ENCODE assay signal across 8 mouse cellular contexts in genomic region chr5:112277906-112278470, GRCm38 (mm10). TPM values are rescaled to one million over a fixed set of nuclear protein-coding genes. Genes with fewer than 3 reads are reported as not detected.
DNase-seq lines count a peak whose midpoint lies in the region; ATAC-seq and TF ChIP-seq lines count a peak whose summit lies in the region.

No protein-coding gene starts in this region.

- no peak for TF ChIP-seq EP300 in MEL (IDR thresholded peaks at IDR 0.05; ENCODE audit: low read depth in 1 of 2, low read length in 2 of 2)

- H3K27ac ChIP-seq in heart, embryonic 15.5 days = no peak overlapping the region
- no peak overlapping the region for H3K27ac ChIP-seq in MEL (ENCODE audit: control insufficient read depth, low read depth, low read length)
- H3K27ac ChIP-seq in forebrain, embryonic 14.5 days (ENCODE audit: low read depth, low read length) = no peak overlapping the region
- peak overlapping the region; percentile 84; the same call in 1 of the 2 replicates for H3K27ac ChIP-seq in liver, embryonic 15.5 days (replicated peaks)

- peak overlapping the region; percentile 77 for H3K4me2 ChIP-seq in heart, embryonic 15.5 days
- peak overlapping the region; percentile 89 for H3K4me2 ChIP-seq in forebrain, embryonic 14.5 days (ENCODE audit: low read length)
- H3K4me2 ChIP-seq in liver, embryonic 15.5 days = peak overlapping the region; percentile 94

- 79% methylated on average over 11 of the region's 11 CpGs for WGBS in heart, embryonic 15.5 days
- 90% methylated on average over 11 of the region's 11 CpGs for WGBS in forebrain, embryonic 14.5 days
- 52% methylated on average over 11 of the region's 11 CpGs for WGBS in liver, embryonic 15.5 days (ENCODE audit: insufficient replicate concordance)

- no peak for ATAC-seq in heart, embryonic 15.5 days (replicated peaks; ENCODE audit: insufficient number of reproducible peaks, insufficient read depth, low FRiP score, low read depth)
- no peak for ATAC-seq in forebrain, embryonic 14.5 days
- ATAC-seq in liver, embryonic 15.5 days (ENCODE audit: insufficient read depth) = no peak

- TF ChIP-seq RAD21 in MEL (IDR thresholded peaks at IDR 0.05; ENCODE audit: low read depth, low read length) = no peak

- no peak for TF ChIP-seq CTCF in MEL (IDR thresholded peaks at IDR 0.05 in 2 of 3, conservative IDR thresholded peaks at IDR 0.05 in 1 of 3; ENCODE audit: control insufficient read depth in 1 of 3, insufficient read depth in 1 of 3, low read depth in 2 of 3, low read length in 3 of 3, poor library complexity in 1 of 3, severe bottlenecking in 1 of 3)

- peaks cover 55% of the 10 kb centered on the region for H3K4me1 ChIP-seq in heart, embryonic 15.5 days (replicated peaks)
- H3K4me1 ChIP-seq in MEL (ENCODE audit: control insufficient read depth in 1 of 2, insufficient read depth in 2 of 2, low read length in 2 of 2) = peaks cover 8 to 59% of the 10 kb centered on the region in 2 experiments
- peaks cover 10% of the 10 kb centered on the region for H3K4me1 ChIP-seq in forebrain, embryonic 14.5 days (ENCODE audit: control insufficient read depth, insufficient read depth, low read length)
- peaks cover 85% of the 10 kb centered on the region for H3K4me1 ChIP-seq in liver, embryonic 15.5 days (replicated peaks)

- no peak overlapping the region for H3K9ac ChIP-seq in heart, embryonic 15.5 days
- peak overlapping the region; percentile 87 for H3K9ac ChIP-seq in MEL (ENCODE audit: control insufficient read depth, low read depth, low read length, poor library complexity, severe bottlenecking)
- H3K9ac ChIP-seq in forebrain, embryonic 14.5 days (ENCODE audit: low read length) = no peak overlapping the region
- H3K9ac ChIP-seq in liver, embryonic 15.5 days = peak overlapping the region; percentile 85; the same call in 1 of the 2 replicates

- no peaks in the 10 kb centered on the region for H3K27me3 ChIP-seq in heart, embryonic 15.5 days
- H3K27me3 ChIP-seq in MEL (ENCODE audit: control insufficient read depth in 1 of 2, insufficient read depth in 2 of 2, low read length in 2 of 2) = no peaks in the 10 kb centered on the region
- no peaks in the 10 kb centered on the region for H3K27me3 ChIP-seq in forebrain, embryonic 14.5 days (replicated peaks; ENCODE audit: control insufficient read depth, insufficient read depth, low read length)
- H3K27me3 ChIP-seq in liver, embryonic 15.5 days = no peaks in the 10 kb centered on the region

- peak overlapping the region; percentile 80 for H3K4me3 ChIP-seq in heart, embryonic 15.5 days
- peak overlapping the region; percentile 6 to 83; a peak in 3 of 4 replicates for H3K4me3 ChIP-seq in MEL (ENCODE audit: control insufficient read depth in 1 of 2, insufficient read depth in 1 of 2, low read depth in 2 of 2, low read length in 2 of 2)
- H3K4me3 ChIP-seq in forebrain, embryonic 14.5 days (ENCODE audit: low read depth, low read length) = no peak overlapping the region
- H3K4me3 ChIP-seq in liver, embryonic 15.5 days (replicated peaks) = peak overlapping the region; percentile 77

- no peak for DNase-seq in heart, adult 8-10 months (ENCODE audit: low spot score)
- no peak for DNase-seq in MEL (ENCODE audit: low read depth, low spot score)
- no peak for DNase-seq in forebrain, embryonic 14.5 days (ENCODE audit: low spot score)
- no peak for DNase-seq in urinary bladder, postnatal 14 days (ENCODE audit: low spot score)
- DNase-seq in cerebellum, adult 11 months = no peak
- no peak for DNase-seq in cerebellum, adult 11-12 months

- H3K36me3 ChIP-seq in heart, embryonic 15.5 days = no peaks in the 10 kb centered on the region
- peaks cover 0 to 43% of the 10 kb centered on the region in 2 experiments; a peak in 2 of 4 replicates for H3K36me3 ChIP-seq in MEL (ENCODE audit: control insufficient read depth in 1 of 2, insufficient read depth in 2 of 2, low read length in 2 of 2)
- no peaks in the 10 kb centered on the region for H3K36me3 ChIP-seq in forebrain, embryonic 14.5 days (ENCODE audit: control insufficient read depth, insufficient read depth, low read length)
- H3K36me3 ChIP-seq in liver, embryonic 15.5 days (replicated peaks) = no peaks in the 10 kb centered on the region

- no peaks in the 10 kb centered on the region for H3K9me3 ChIP-seq in heart, embryonic 15.5 days (replicated peaks)
- no peaks in the 10 kb centered on the region for H3K9me3 ChIP-seq in MEL (replicated peaks; ENCODE audit: insufficient read depth, low read length)
- H3K9me3 ChIP-seq in forebrain, embryonic 14.5 days (replicated peaks; ENCODE audit: control insufficient read depth, low read length) = no peaks in the 10 kb centered on the region
- no peaks in the 10 kb centered on the region for H3K9me3 ChIP-seq in liver, embryonic 15.5 days (replicated peaks)

- H3K79me2 ChIP-seq in MEL (ENCODE audit: control insufficient read depth, insufficient read depth, low read length, poor library complexity) = peaks cover 60% of the 10 kb centered on the region

- TF ChIP-seq POLR2A in MEL (IDR thresholded peaks at IDR 0.05; ENCODE audit: control insufficient read depth in 1 of 2, insufficient read depth in 1 of 2, low read depth in 1 of 2, low read length in 2 of 2, poor library complexity in 1 of 2) = no peak

TF ChIP-seq in MEL, 35 proteins besides CTCF, POLR2A, EP300 and RAD21:
- TF ChIP-seq CHD1 (IDR thresholded peaks at IDR 0.05; ENCODE audit: low read depth, low read length) (no peak), E2F4 (IDR thresholded peaks at IDR 0.05; ENCODE audit: borderline replicate concordance, low read depth, low read length) (no peak), ETS1 (IDR thresholded peaks at IDR 0.05; ENCODE audit: low read depth, low read length) (no peak), TAL1 (IDR thresholded peaks at IDR 0.05; ENCODE audit: low read length) (no peak), USF1 (IDR thresholded peaks at IDR 0.05; ENCODE audit: low read depth, low read length) (no peak), HCFC1 (IDR thresholded peaks at IDR 0.05; ENCODE audit: low read depth, low read length) (no peak), SMC3 (IDR thresholded peaks at IDR 0.05; ENCODE audit: low read depth, low read length) (no peak), BHLHE40 (IDR thresholded peaks at IDR 0.05; ENCODE audit: borderline replicate concordance, low read depth, low read length) (no peak)
TF ChIP-seq in MEL: peak in this region for 0.

RNA-seq across cellular contexts. Expression of gene Tpst2, which starts 1.5 kb away (rescaled TPM):
- 38.5 and 47.8 TPM in 2 replicates for polyA plus RNA-seq in heart, embryonic 15.5 days (2015; fragmentation: Nextera tagmentation; extraction: Ambion mirVana)
- total RNA-seq in heart, adult 8-10 months (2022) = 10 to 100 TPM; 32.2 to 47.1 (median 37.1) TPM
- 63.1 and 86.1 TPM in 2 replicates for total RNA-seq in MEL (2012; rRNA removed)
- 10 to 100 TPM in 1 of 2 experiments, not detected in 1; 57.8 TPM for polyA plus RNA-seq in MEL (2012; ENCODE audit: insufficient read depth in 1 of 2, insufficient read length in 2 of 2, low read depth in 1 of 2, low replicate concordance in 2 of 2, missing spikeins in 1 of 2)
- 29.5 and 30.6 TPM in 2 replicates for polyA plus RNA-seq in forebrain, embryonic 14.5 days (2014; fragmentation: Nextera tagmentation; extraction: Ambion mirVana)
- 34.5 and 43.8 TPM in 2 replicates for polyA plus RNA-seq in liver, embryonic 15.5 days (2015; fragmentation: Nextera tagmentation; extraction: Ambion mirVana)

RNA-seq across cellular contexts. Expression of gene Crybb1, which starts 22.4 kb away (rescaled TPM):
- polyA plus RNA-seq in heart, embryonic 15.5 days (2015; fragmentation: Nextera tagmentation; extraction: Ambion mirVana) = 1.6 and 2.1 TPM in 2 replicates
- 1 to 10 TPM; 2.0 to 3.4 (median 2.7) TPM for total RNA-seq in heart, adult 8-10 months (2022)
- 0.27 TPM in 1 of 2 replicates, not detected in the other for total RNA-seq in MEL (2012; rRNA removed)
- under 1 TPM in 1 of 2 experiments, not detected in 1; 0.24 TPM for polyA plus RNA-seq in MEL (2012; ENCODE audit: insufficient read depth in 1 of 2, insufficient read length in 2 of 2, low read depth in 1 of 2, low replicate concordance in 2 of 2, missing spikeins in 1 of 2)
- 2.5 and 4.6 TPM in 2 replicates for polyA plus RNA-seq in forebrain, embryonic 14.5 days (2014; fragmentation: Nextera tagmentation; extraction: Ambion mirVana)
- 0.25 and 0.40 TPM in 2 replicates for polyA plus RNA-seq in liver, embryonic 15.5 days (2015; fragmentation: Nextera tagmentation; extraction: Ambion mirVana)

RNA-seq across cellular contexts. Expression of gene Cryba4, which starts 25.7 kb away (rescaled TPM):
- 1.2 and 1.4 TPM in 2 replicates for polyA plus RNA-seq in heart, embryonic 15.5 days (2015; fragmentation: Nextera tagmentation; extraction: Ambion mirVana)
- 10 to 100 TPM in 1 of 4 experiments, 1 to 10 TPM in 3; 7.6 to 10.4 (median 8.5) TPM for total RNA-seq in heart, adult 8-10 months (2022)
- total RNA-seq in MEL (2012; rRNA removed) = 0.29 and 0.39 TPM in 2 replicates
- polyA plus RNA-seq in MEL (2012; ENCODE audit: insufficient read depth in 1 of 2, insufficient read length in 2 of 2, low read depth in 1 of 2, low replicate concordance in 2 of 2, missing spikeins in 1 of 2) = under 1 TPM in 1 of 2 experiments, not detected in 1; 0.77 TPM
- polyA plus RNA-seq in forebrain, embryonic 14.5 days (2014; fragmentation: Nextera tagmentation; extraction: Ambion mirVana) = 1.4 and 2.2 TPM in 2 replicates
- polyA plus RNA-seq in liver, embryonic 15.5 days (2015; fragmentation: Nextera tagmentation; extraction: Ambion mirVana) = 0.70 and 0.85 TPM in 2 replicates

RNA-seq across cellular contexts. Expression of gene Tfip11, which starts 48.2 kb away (rescaled TPM):
- polyA plus RNA-seq in heart, embryonic 15.5 days (2015; fragmentation: Nextera tagmentation; extraction: Ambion mirVana) = 15.2 and 19.6 TPM in 2 replicates
- 10 to 100 TPM; 17.0 to 19.1 (median 18.4) TPM for total RNA-seq in heart, adult 8-10 months (2022)
- 30.3 and 34.6 TPM in 2 replicates for total RNA-seq in MEL (2012; rRNA removed)
- 10 to 100 TPM in 1 of 2 experiments, not detected in 1; 44.7 TPM for polyA plus RNA-seq in MEL (2012; ENCODE audit: insufficient read depth in 1 of 2, insufficient read length in 2 of 2, low read depth in 1 of 2, low replicate concordance in 2 of 2, missing spikeins in 1 of 2)
- polyA plus RNA-seq in forebrain, embryonic 14.5 days (2014; fragmentation: Nextera tagmentation; extraction: Ambion mirVana) = 19.0 and 25.2 TPM in 2 replicates
- polyA plus RNA-seq in liver, embryonic 15.5 days (2015; fragmentation: Nextera tagmentation; extraction: Ambion mirVana) = 12.0 and 13.1 TPM in 2 replicates

Comparison
In these comparisons a context has a peak if more than half of its experiments do, and no peak if none do; other contexts are left out.
1. H3K9ac ChIP-seq: peak in MEL (single experiment) and liver, embryonic 15.5 days (single experiment); none in heart, embryonic 15.5 days (single experiment) and forebrain, embryonic 14.5 days (single experiment).
2. Peak in every context shown above with its lines, with median percentiles within 50 percentile points of each other: H3K4me2 ChIP-seq.